Mouse (Mus musculus) heart, adult 8-10 months (tissue): ENCODE data around the gene Asf1b. TPM values are rescaled to one million over a fixed set of nuclear protein-coding genes. Genes with fewer than 3 reads are reported as not detected.
A peak's percentile ranks its signal among the peaks of the same experiment; 100 is the strongest.
"Not testable (repeated sequence)": the region's sequence is repeated elsewhere in the genome, so short reads cannot be mapped to it uniquely, and the experiment has no call there.

Experiments used
- DNase-seq: peaks from one replicate; pipeline ENCODE4 v3.0.0; 2022; ENCODE audit warnings: low spot score
- total RNA-seq, 4 experiments: library from RNA; stranded (reverse); gene quantifications; 2 replicates each; pipeline ENCODE4 v1.2.4; 2022

The Asf1b gene
- total RNA-seq, 4 experiments from 2014 or later, result 0.81 to 2.4 (median 1.7) TPM

GRCm38 (mm10) chr8:83995973-83996372 lies 40.7 kb downstream of the Asf1b start:
- no peak for DNase-seq

- peak; percentile 85 for DNase-seq
Measured at GRCm38 (mm10) chr8:83996567-83997505, 41.5 kb downstream of the Asf1b start.

GRCm38 (mm10) chr8:83997511-83998141 lies 42.3 kb downstream of the Asf1b start, which contains the start of gene Samd1:
TSS of gene Samd1 (plus strand) at chr8:83997672.
- DNase-seq, result no peak

GRCm38 (mm10) chr8:83998231-83999056 lies 43.1 kb downstream of the Asf1b start:
- DNase-seq, result no peak

GRCm38 (mm10) chr8:83999057-83999705 lies 43.9 kb downstream of the Asf1b start:
- DNase-seq, result no peak

GRCm38 (mm10) chr8:83999825-84000224 lies 44.5 kb downstream of the Asf1b start:
- no peak for DNase-seq

- no peak for DNase-seq
Measured at GRCm38 (mm10) chr8:84001281-84002000, 46.1 kb downstream of the Asf1b start, which contains the start of gene 1700067K01Rik. TSS of gene 1700067K01Rik (plus strand) at chr8:84001502.

- no peak for DNase-seq
Measured at GRCm38 (mm10) chr8:84002957-84003611, 47.8 kb downstream of the Asf1b start.

GRCm38 (mm10) chr8:84003612-84004246 lies 48.4 kb downstream of the Asf1b start:
- DNase-seq, result no peak

GRCm38 (mm10) chr8:84004533-84005201 lies 49.4 kb downstream of the Asf1b start:
- peak; percentile 94 for DNase-seq

- DNase-seq, result not testable (repeated sequence)
Measured at GRCm38 (mm10) chr8:84005502-84005901, 50.2 kb downstream of the Asf1b start.

- no peak for DNase-seq
Measured at GRCm38 (mm10) chr8:84008362-84008761, 53.1 kb downstream of the Asf1b start.

GRCm38 (mm10) chr8:84009876-84010275 lies 54.6 kb downstream of the Asf1b start:
- peak; percentile 88 for DNase-seq

GRCm38 (mm10) chr8:84010625-84011611 lies 55.6 kb downstream of the Asf1b start:
- DNase-seq, result peak; percentile 54

GRCm38 (mm10) chr8:84011705-84012498 lies 56.6 kb downstream of the Asf1b start, which contains the start of gene 2210011C24Rik:
TSS of gene 2210011C24Rik (minus strand) at chr8:84012171.
- no peak for DNase-seq

GRCm38 (mm10) chr8:84012499-84013165 lies 57.3 kb downstream of the Asf1b start:
- no peak for DNase-seq
